Mouse (Mus musculus) MEL (cell line): ENCODE measurements around the gene Akr1d1. TPM values are rescaled to one million over a fixed set of nuclear protein-coding genes. Genes with fewer than 3 reads are reported as not detected.

Source experiments
- DNase-seq: peaks from one replicate; pipeline ENCODE4 v3.0.0; 2011; ENCODE audit warnings: low read depth, low spot score
- H3K27ac ChIP-seq: 2 replicates; pipeline ENCODE4 v1.5.1; 2012; ENCODE audit warnings: low read depth, mild to moderate bottlenecking, control low read depth, low read length, moderate library complexity; ENCODE audit not compliant: control insufficient read depth
- H3K27me3 ChIP-seq, 2 experiments: fragments of 150-350 bp in 1 of 2; sonication (generic) in 1 of 2; 2 replicates each; pipeline ENCODE4 v1.6.1; 2012; ENCODE audit warnings: low read length in 2 of 2, mild to moderate bottlenecking in 2 of 2, improper control_type of control experiment in 1 of 2, moderate library complexity in 1 of 2; ENCODE audit not compliant: insufficient read depth in 2 of 2, control insufficient read depth in 1 of 2
- H3K36me3 ChIP-seq, 2 experiments: 2 replicates each; pipeline ENCODE4 v1.6.1; 2012 to 2014; ENCODE audit warnings: low read length in 2 of 2, improper control_type of control experiment in 1 of 2, inconsistent platforms in 1 of 2, mild to moderate bottlenecking in 1 of 2; ENCODE audit not compliant: insufficient read depth in 2 of 2, control insufficient read depth in 1 of 2
- H3K4me1 ChIP-seq, 2 experiments: fragments of 150-350 bp in 1 of 2; sonication (generic) in 1 of 2; 2 replicates each; pipeline ENCODE4 v1.6.1; 2012; ENCODE audit warnings: low read length in 2 of 2, improper control_type of control experiment in 1 of 2, mild to moderate bottlenecking in 1 of 2; ENCODE audit not compliant: insufficient read depth in 2 of 2, control insufficient read depth in 1 of 2
- H3K4me3 ChIP-seq, 2 experiments: fragments of 150-350 bp in 1 of 2; sonication (generic) in 1 of 2; 2 replicates each; pipeline ENCODE4 v1.5.1; 2012; ENCODE audit warnings: low read depth in 2 of 2, low read length in 2 of 2, mild to moderate bottlenecking in 2 of 2, moderate library complexity in 2 of 2, control low read depth in 1 of 2, improper control_type of control experiment in 1 of 2; ENCODE audit not compliant: control insufficient read depth in 1 of 2, insufficient read depth in 1 of 2
- H3K79me2 ChIP-seq: 2 replicates; pipeline ENCODE4 v1.6.1; 2012; ENCODE audit warnings: mild to moderate bottlenecking, low read length, moderate library complexity; ENCODE audit not compliant: control insufficient read depth, poor library complexity, insufficient read depth
- H3K9ac ChIP-seq: 2 replicates; pipeline ENCODE4 v1.6.1; 2012; ENCODE audit warnings: low read depth, mild to moderate bottlenecking, control low read depth, low read length, moderate library complexity; ENCODE audit not compliant: control insufficient read depth, poor library complexity, severe bottlenecking
- H3K9me3 ChIP-seq: fragments of 150-350 bp; sonication (generic); replicated peaks from 2 replicates; pipeline ENCODE4 v1.6.1; 2012; ENCODE audit warnings: mild to moderate bottlenecking, low read length, improper control_type of control experiment, moderate library complexity; ENCODE audit not compliant: insufficient read depth
- BHLHE40 ChIP-seq: IDR thresholded peaks from 2 replicates; pipeline ENCODE4 v1.6.1; 2012; ENCODE audit warnings: low read depth, mild to moderate bottlenecking, inconsistent platforms, low read length, improper control_type of control experiment, borderline replicate concordance
- CHD1 ChIP-seq: IDR thresholded peaks from 2 replicates; pipeline ENCODE4 v1.6.1; 2012; ENCODE audit warnings: low read depth, mild to moderate bottlenecking, inconsistent platforms, low read length, improper control_type of control experiment
- CHD2 ChIP-seq: IDR thresholded peaks from 2 replicates; pipeline ENCODE4 v1.6.1; 2011; ENCODE audit warnings: low read length, improper control_type of control experiment
- ETS1 ChIP-seq: IDR thresholded peaks from 2 replicates; pipeline ENCODE4 v1.6.1; 2012; ENCODE audit warnings: low read depth, mild to moderate bottlenecking, inconsistent platforms, low read length, improper control_type of control experiment, moderate library complexity
- GATA1 ChIP-seq: IDR thresholded peaks from 2 replicates; pipeline ENCODE4 v1.6.1; 2011; ENCODE audit warnings: low read depth, low read length, improper control_type of control experiment
- HCFC1 ChIP-seq: IDR thresholded peaks from 2 replicates; pipeline ENCODE4 v1.6.1; 2012; ENCODE audit warnings: low read depth, mild to moderate bottlenecking, inconsistent platforms, low read length, improper control_type of control experiment, moderate library complexity
- MAZ ChIP-seq: IDR thresholded peaks from 2 replicates; pipeline ENCODE4 v1.6.1; 2012; ENCODE audit warnings: low read depth, mild to moderate bottlenecking, inconsistent platforms, low read length, improper control_type of control experiment
- MYB ChIP-seq: IDR thresholded peaks from 2 replicates; pipeline ENCODE4 v1.6.1; 2011; ENCODE audit warnings: mild to moderate bottlenecking, low read depth, low read length, improper control_type of control experiment
- NRF1 ChIP-seq: IDR thresholded peaks from 2 replicates; pipeline ENCODE4 v1.6.1; 2014; ENCODE audit warnings: low read depth, mild to moderate bottlenecking, inconsistent platforms, low read length, improper control_type of control experiment, moderate library complexity; ENCODE audit not compliant: poor library complexity, insufficient read depth, severe bottlenecking
- POLR2A ChIP-seq, 2 experiments: IDR thresholded peaks; 2 replicates each; pipeline ENCODE4 v1.6.1; 2011 to 2012; ENCODE audit warnings: low read length in 2 of 2, mild to moderate bottlenecking in 2 of 2, control low read depth in 1 of 2, improper control_type of control experiment in 1 of 2, low read depth in 1 of 2, moderate library complexity in 1 of 2; ENCODE audit not compliant: control insufficient read depth in 1 of 2, insufficient read depth in 1 of 2, poor library complexity in 1 of 2
- POLR2AphosphoS2 ChIP-seq: IDR thresholded peaks from 2 replicates; pipeline ENCODE4 v1.6.1; 2011; ENCODE audit warnings: low read length, improper control_type of control experiment
- POLR2AphosphoS5 ChIP-seq: IDR thresholded peaks from 2 replicates; pipeline ENCODE4 v1.6.1; 2012; ENCODE audit warnings: low read depth, borderline replicate concordance, mild to moderate bottlenecking, inconsistent platforms, low read length, moderate library complexity, mixed read lengths
- SMC3 ChIP-seq: IDR thresholded peaks from 2 replicates; pipeline ENCODE4 v1.6.1; 2011; ENCODE audit warnings: low read depth, low read length, improper control_type of control experiment
- TAL1 ChIP-seq: IDR thresholded peaks from 2 replicates; pipeline ENCODE4 v1.6.1; 2012; ENCODE audit warnings: mild to moderate bottlenecking, inconsistent platforms, low read length, moderate library complexity, mixed read lengths
- TBP ChIP-seq: IDR thresholded peaks from 2 replicates; pipeline ENCODE4 v1.8.0; 2011; ENCODE audit warnings: low read depth, low read length, improper control_type of control experiment
- TCF12 ChIP-seq: IDR thresholded peaks from 2 replicates; pipeline ENCODE4 v1.6.1; 2014; ENCODE audit warnings: low read depth, mild to moderate bottlenecking, inconsistent platforms, low read length, improper control_type of control experiment, moderate library complexity
- USF2 ChIP-seq, 2 experiments: IDR thresholded peaks; 2 replicates each; pipeline ENCODE4 v1.6.1; 2011 to 2012; ENCODE audit warnings: improper control_type of control experiment in 2 of 2, low read length in 2 of 2, borderline replicate concordance in 1 of 2, inconsistent platforms in 1 of 2, low read depth in 1 of 2, mild to moderate bottlenecking in 1 of 2; ENCODE audit not compliant: insufficient read depth in 1 of 2
- ZC3H11A ChIP-seq: IDR thresholded peaks from 2 replicates; pipeline ENCODE4 v1.6.1; 2012; ENCODE audit warnings: low read depth, mild to moderate bottlenecking, inconsistent platforms, low read length, improper control_type of control experiment
- polyA plus RNA-seq, 2 experiments: library from polyadenylated mRNA; stranded (reverse) in 1 of 2; unstranded in 1 of 2; fragments of >175 nt in 1 of 2; fragments of >200 nt in 1 of 2; gene quantifications; 2 replicates each; pipeline versions ENCODE4 v1.2.1 to v1.2.4; 2012; ENCODE audit warnings: low replicate concordance in 2 of 2, low read depth in 1 of 2; ENCODE audit not compliant: insufficient read length in 2 of 2, insufficient read depth in 1 of 2, missing spikeins in 1 of 2
- total RNA-seq: library from RNA; depleted of rRNA; stranded (reverse); fragments of 300-350 nt; gene quantifications from 2 replicates; pipeline ENCODE4 v1.2.3, GENCODE M21; 2012

Gene Akr1d1
- total and polyA plus RNA-seq, 3 experiments, result not detected

DNA sequence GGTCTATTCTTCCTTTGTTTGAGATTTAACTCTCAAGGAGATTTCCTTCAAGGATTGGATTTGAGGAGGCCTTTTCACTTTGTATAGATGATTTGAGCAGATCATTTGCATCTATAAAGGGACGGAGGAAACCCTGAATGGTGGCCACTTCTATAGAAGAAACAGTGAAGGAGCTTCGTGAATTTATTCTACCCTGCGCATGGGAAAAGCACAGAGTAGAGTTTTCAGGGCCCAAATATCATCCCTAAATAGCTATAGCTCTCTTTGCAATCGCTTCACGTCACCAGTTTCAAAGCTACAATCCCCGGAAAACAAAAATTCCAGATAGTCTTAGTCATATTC lies 63.0 kb downstream of the Akr1d1 start:
- DNase-seq, result no peak
- Histone ChIP-seq H3K4me1 (no peaks in the 10 kb centered on the region), H3K27me3 (no peaks in the 10 kb centered on the region), H3K79me2 (no peaks in the 10 kb centered on the region), H3K36me3 (no peaks in the 10 kb centered on the region), H3K9me3 (no peaks in the 10 kb centered on the region), H3K27ac (no peak overlapping the region), H3K9ac (no peak overlapping the region), H3K4me3 (no peak overlapping the region)
- TF ChIP-seq ZC3H11A, result no peak
- TF ChIP-seq MAZ, result no peak
- TF ChIP-seq GATA1, result no peak
- no peak for TF ChIP-seq CHD2
- TF ChIP-seq BHLHE40, result no peak
- TF ChIP-seq MYB, result no peak
- TF ChIP-seq SMC3, result no peak
- TF ChIP-seq TCF12, result no peak
- no peak for TF ChIP-seq TBP

GRCm38 (mm10) chr6:37593551-37594089 lies 63.6 kb downstream of the Akr1d1 start:
- Histone ChIP-seq H3K4me3 (no peak overlapping the region), H3K79me2 (no peaks in the 10 kb centered on the region), H3K36me3 (no peaks in the 10 kb centered on the region), H3K4me1 (no peaks in the 10 kb centered on the region), H3K9ac (no peak overlapping the region), H3K27ac (no peak overlapping the region), H3K27me3 (no peaks in the 10 kb centered on the region), H3K9me3 (no peaks in the 10 kb centered on the region)
- no peak for DNase-seq
- TF ChIP-seq USF2 (IDR thresholded peaks at IDR 0.05; ENCODE audit: borderline replicate concordance in 1 of 2, insufficient read depth in 1 of 2, low read depth in 1 of 2, low read length in 2 of 2), result no peak
- TF ChIP-seq NRF1, result no peak
- no peak for TF ChIP-seq POLR2AphosphoS2
- TF ChIP-seq ETS1, result no peak
- no peak for TF ChIP-seq TAL1
- TF ChIP-seq HCFC1, result no peak
- TF ChIP-seq CHD1, result no peak
- no peak for TF ChIP-seq BHLHE40
- TF ChIP-seq POLR2A (IDR thresholded peaks at IDR 0.05; ENCODE audit: control insufficient read depth in 1 of 2, insufficient read depth in 1 of 2, low read depth in 1 of 2, low read length in 2 of 2, poor library complexity in 1 of 2), result no peak
- TF ChIP-seq POLR2AphosphoS5, result no peak
